Mouse (Mus musculus) stomach, embryonic 15.5 days (tissue): Measurements from ENCODE around the gene Rpl14. TPM values are rescaled to one million over a fixed set of nuclear protein-coding genes. Genes with fewer than 3 reads are reported as not detected.
A peak's percentile ranks its signal among the peaks of the same experiment; 100 is the strongest.
"Not testable (repeated sequence)": the region's sequence is repeated elsewhere in the genome, so short reads cannot be mapped to it uniquely, and the experiment has no call there.

Source experiments
- ATAC-seq: fragments of 200-750 bp; cut with Nextera tagmentation; 2 replicates; pipeline ENCODE4 v1.8.0; 2017; ENCODE audit warnings: low read depth, moderate number of reproducible peaks, moderate TSS enrichment; ENCODE audit not compliant: insufficient read depth, low FRiP score
- H3K27ac ChIP-seq: fragments of 300-500 bp; sonication (generic); 2 replicates; pipeline ENCODE4 v1.5.1; 2015; ENCODE audit warnings: mild to moderate bottlenecking, inconsistent platforms
- H3K27me3 ChIP-seq: fragments of 300-500 bp; sonication (generic); replicated peaks from 2 replicates; pipeline ENCODE4 v1.6.1; 2015; ENCODE audit warnings: inconsistent platforms
- H3K36me3 ChIP-seq: fragments of 300-500 bp; sonication (generic); 2 replicates; pipeline ENCODE4 v1.6.1; 2015; ENCODE audit warnings: inconsistent platforms
- H3K4me1 ChIP-seq: fragments of 300-500 bp; sonication (generic); 2 replicates; pipeline ENCODE4 v1.6.1; 2015; ENCODE audit warnings: inconsistent platforms
- H3K4me2 ChIP-seq: fragments of 300-500 bp; sonication (generic); 2 replicates; pipeline ENCODE4 v1.6.1; 2015; ENCODE audit warnings: mild to moderate bottlenecking, inconsistent platforms
- H3K4me3 ChIP-seq: fragments of 300-500 bp; sonication (generic); replicated peaks from 2 replicates; pipeline ENCODE4 v1.5.1; 2015; ENCODE audit warnings: inconsistent platforms
- H3K9ac ChIP-seq: fragments of 300-500 bp; sonication (generic); 2 replicates; pipeline ENCODE4 v1.6.1; 2015; ENCODE audit warnings: inconsistent platforms
- H3K9me3 ChIP-seq: fragments of 300-500 bp; sonication (generic); 2 replicates; pipeline ENCODE4 v1.6.1; 2016; ENCODE audit warnings: inconsistent platforms
- WGBS: fragments of 180-500 bp; shearing (Covaris S2); methylation state at CpG from one replicate; pipeline ENCODE4 v1.1.7; 2015; 5-methylcytosine and 5-hydroxymethylcytosine counted together
- polyA plus RNA-seq: library from polyadenylated mRNA; unstranded; fragments of >200 nt; fragmentation: Nextera tagmentation; extraction: Ambion mirVana; gene quantifications from 2 replicates; pipeline ENCODE4 v1.2.1, GENCODE M21; 2015

The Rpl14 gene
- 694 and 820 TPM in 2 replicates for polyA plus RNA-seq

GRCm38 (mm10) chr9:120570741-120571592, at the start of gene Rpl14:
Gene Rpl14, plus strand, starts transcription at chr9:120571444.
- Histone ChIP-seq H3K36me3 (peaks cover 28% of the 10 kb centered on the region), H3K27me3 (no peaks in the 10 kb centered on the region)
- 5% methylated on average over 43 of the region's 43 CpGs for WGBS

GRCm38 (mm10) chr9:120527270-120527669, 44.0 kb upstream of the Rpl14 start:
- Histone ChIP-seq H3K9me3 (no peaks in the 10 kb centered on the region), H3K4me2 (no peak overlapping the region), H3K9ac (no peak overlapping the region), H3K4me3 (no peak overlapping the region), H3K27me3 (no peaks in the 10 kb centered on the region), H3K27ac (0 out of 2 replicates have a peak overlapping the region, but pooled peaks have one; percentile 26), H3K36me3 (no peaks in the 10 kb centered on the region), H3K4me1 (no peaks in the 10 kb centered on the region)
- ATAC-seq = no peak; the same call in 1 of the 2 replicates
- 64% methylated on average over 4 of the region's 4 CpGs for WGBS

More at GRCm38 (mm10) chr9:120570741-120571592, at the start of gene Rpl14:
- H3K27ac ChIP-seq = peak within 1 kb of the TSS; percentile 75
- ATAC-seq = peak; percentile 95
- peaks cover 26% of the 10 kb centered on the region; the same call in 1 of the 2 replicates for H3K4me1 ChIP-seq
- H3K4me3 ChIP-seq = peak within 1 kb of the TSS; percentile 96
- H3K9me3 ChIP-seq = no peaks in the 10 kb centered on the region
- H3K9ac ChIP-seq = peak within 1 kb of the TSS; percentile 96
- peak within 1 kb of the TSS; percentile 82 for H3K4me2 ChIP-seq

- no peak for ATAC-seq
- Histone ChIP-seq H3K4me2 (no peak overlapping the region), H3K4me1 (no peaks in the 10 kb centered on the region), H3K9ac (no peak overlapping the region), H3K36me3 (no peaks in the 10 kb centered on the region), H3K4me3 (no peak overlapping the region), H3K9me3 (no peaks in the 10 kb centered on the region), H3K27me3 (no peaks in the 10 kb centered on the region), H3K27ac (no peak overlapping the region)
- 86% methylated on average over 8 of the region's 8 CpGs for WGBS
Measured at GRCm38 (mm10) chr9:120527919-120528318, 43.3 kb upstream of the Rpl14 start.

GRCm38 (mm10) chr9:120528815-120529510, 42.3 kb upstream of the Rpl14 start:
- no peak overlapping the region for H3K27ac ChIP-seq
- no peak for ATAC-seq
- no peaks in the 10 kb centered on the region for H3K9me3 ChIP-seq
- H3K36me3 ChIP-seq = no peaks in the 10 kb centered on the region
- no peaks in the 10 kb centered on the region for H3K27me3 ChIP-seq
- WGBS = 80% methylated on average over 17 of the region's 17 CpGs
- no peaks in the 10 kb centered on the region for H3K4me1 ChIP-seq
- H3K4me3 ChIP-seq = no peak overlapping the region
- no peak overlapping the region for H3K9ac ChIP-seq
- no peak overlapping the region for H3K4me2 ChIP-seq

GRCm38 (mm10) chr9:120530471-120530870, 40.8 kb upstream of the Rpl14 start:
- 69% methylated on average over 5 of the region's 5 CpGs for WGBS
- H3K27ac ChIP-seq = no peak overlapping the region

GRCm38 (mm10) chr9:120532062-120532461, 39.2 kb upstream of the Rpl14 start:
- Histone ChIP-seq H3K9ac (no peak overlapping the region), H3K4me3 (no peak overlapping the region), H3K27ac (no peak overlapping the region), H3K4me1 (no peaks in the 10 kb centered on the region), H3K36me3 (no peaks in the 10 kb centered on the region), H3K4me2 (no peak overlapping the region), H3K27me3 (no peaks in the 10 kb centered on the region), H3K9me3 (no peaks in the 10 kb centered on the region)
- 81% methylated on average over 6 of the region's 6 CpGs for WGBS
- no peak for ATAC-seq

More at GRCm38 (mm10) chr9:120530471-120530870, 40.8 kb upstream of the Rpl14 start:
- H3K4me1 ChIP-seq = no peaks in the 10 kb centered on the region
- no peaks in the 10 kb centered on the region for H3K36me3 ChIP-seq
- H3K4me3 ChIP-seq = no peak overlapping the region
- ATAC-seq = no peak
- no peaks in the 10 kb centered on the region for H3K27me3 ChIP-seq
- H3K9ac ChIP-seq = no peak overlapping the region
- H3K9me3 ChIP-seq = no peaks in the 10 kb centered on the region
- H3K4me2 ChIP-seq = no peak overlapping the region

GRCm38 (mm10) chr9:120532691-120533090, 38.6 kb upstream of the Rpl14 start:
- ATAC-seq = no peak
- Histone ChIP-seq H3K4me2 (no peak overlapping the region), H3K9me3 (no peaks in the 10 kb centered on the region), H3K4me1 (no peaks in the 10 kb centered on the region), H3K27me3 (no peaks in the 10 kb centered on the region), H3K27ac (no peak overlapping the region), H3K36me3 (no peaks in the 10 kb centered on the region), H3K9ac (no peak overlapping the region), H3K4me3 (no peak overlapping the region)
- WGBS = 91% methylated on average over 5 of the region's 6 CpGs

- H3K9me3 ChIP-seq, H3K27ac ChIP-seq, H3K9ac ChIP-seq, H3K4me2 ChIP-seq, H3K4me1 ChIP-seq, H3K4me3 ChIP-seq, H3K27me3 ChIP-seq, ATAC-seq, H3K36me3 ChIP-seq: not testable (repeated sequence)
- WGBS = 94% methylated on average over 8 of the region's 8 CpGs
Measured at GRCm38 (mm10) chr9:120533446-120533950, 37.7 kb upstream of the Rpl14 start.

- ATAC-seq = peak; percentile 28; the same call in 1 of the 2 replicates
- WGBS = 2% methylated on average over 31 of the region's 31 CpGs
- Histone ChIP-seq H3K4me3 (peak within 1 kb of the TSS; percentile 44), H3K9ac (peak within 1 kb of the TSS; percentile 47), H3K9me3 (no peaks in the 10 kb centered on the region), H3K27me3 (no peaks in the 10 kb centered on the region), H3K4me2 (peak within 1 kb of the TSS; percentile 86), H3K4me1 (peaks cover 15% of the 10 kb centered on the region), H3K36me3 (no peaks in the 10 kb centered on the region), H3K27ac (peak within 1 kb of the TSS; percentile 3)
Measured at GRCm38 (mm10) chr9:120539662-120540251, 31.5 kb upstream of the Rpl14 start, which contains the start of gene Entpd3. Gene Entpd3, plus strand, starts transcription at chr9:120539818.

GRCm38 (mm10) chr9:120541411-120541810, 29.8 kb upstream of the Rpl14 start:
- WGBS = 20% methylated on average over 1 of the region's 2 CpGs
- no peaks in the 10 kb centered on the region for H3K36me3 ChIP-seq

GRCm38 (mm10) chr9:120542241-120542640, 29.0 kb upstream of the Rpl14 start:
- 18% methylated on average over 6 of the region's 6 CpGs for WGBS
- peaks cover 20% of the 10 kb centered on the region for H3K4me1 ChIP-seq

More at GRCm38 (mm10) chr9:120541411-120541810, 29.8 kb upstream of the Rpl14 start:
- Histone ChIP-seq H3K27me3 (no peaks in the 10 kb centered on the region), H3K9ac (no peak overlapping the region), H3K4me1 (peaks cover 15% of the 10 kb centered on the region), H3K4me3 (no peak overlapping the region), H3K27ac (peak overlapping the region; percentile 16; the same call in 1 of the 2 replicates), H3K4me2 (no peak overlapping the region), H3K9me3 (no peaks in the 10 kb centered on the region)
- peak; percentile 68; the same call in 1 of the 2 replicates for ATAC-seq

More at GRCm38 (mm10) chr9:120542241-120542640, 29.0 kb upstream of the Rpl14 start:
- no peaks in the 10 kb centered on the region for H3K9me3 ChIP-seq
- peak overlapping the region; percentile 19; the same call in 1 of the 2 replicates for H3K4me2 ChIP-seq
- ATAC-seq = no peak
- no peaks in the 10 kb centered on the region for H3K27me3 ChIP-seq
- no peaks in the 10 kb centered on the region for H3K36me3 ChIP-seq
- no peak overlapping the region; the same call in 1 of the 2 replicates for H3K27ac ChIP-seq
- no peak overlapping the region for H3K4me3 ChIP-seq
- H3K9ac ChIP-seq = no peak overlapping the region
